Mouse (Mus musculus) retina, postnatal 7 days (tissue): ENCODE data around the gene Fbxl19.
"Not testable (repeated sequence)": the region's sequence is repeated elsewhere in the genome, so short reads cannot be mapped to it uniquely, and the experiment has no call there.

Experiments used
- DNase-seq: peaks from one replicate; pipeline ENCODE4 v3.0.0-alpha.2; 2012; ENCODE audit warnings: low read depth, low spot score

Fbxl19 gene

GRCm38 (mm10) chr7:127727898-127728297 lies 16.4 kb upstream of the Fbxl19 start:
- no peak for DNase-seq

GRCm38 (mm10) chr7:127730170-127730569 lies 14.2 kb upstream of the Fbxl19 start:
- no peak for DNase-seq

GRCm38 (mm10) chr7:127732066-127732465 lies 12.3 kb upstream of the Fbxl19 start, which contains the start of gene Ctf2:
TSS of gene Ctf2 (minus strand) at chr7:127732166.
- DNase-seq: not testable (repeated sequence)

- DNase-seq: peak; percentile 95
These were observed 908 bp downstream of the Fbxl19 start for GRCm38 (mm10) chr7:127745251-127745651.

- DNase-seq: peak; percentile 98
These were observed 1.5 kb downstream of the Fbxl19 start for GRCm38 (mm10) chr7:127745652-127746493.

- DNase-seq: no peak
These were observed 2.5 kb downstream of the Fbxl19 start for GRCm38 (mm10) chr7:127746494-127747491.

- no peak for DNase-seq
These were observed 3.4 kb downstream of the Fbxl19 start for GRCm38 (mm10) chr7:127747559-127748234.

- DNase-seq: no peak
These were observed 3.9 kb downstream of the Fbxl19 start for GRCm38 (mm10) chr7:127748235-127748560.

GRCm38 (mm10) chr7:127750131-127751127 lies 6.1 kb downstream of the Fbxl19 start:
- DNase-seq: peak; percentile 70

GRCm38 (mm10) chr7:127751619-127752018 lies 7.3 kb downstream of the Fbxl19 start:
- DNase-seq: no peak

GRCm38 (mm10) chr7:127752069-127752468 lies 7.7 kb downstream of the Fbxl19 start:
- no peak for DNase-seq

GRCm38 (mm10) chr7:127753158-127753557 lies 8.8 kb downstream of the Fbxl19 start:
- DNase-seq: no peak

GRCm38 (mm10) chr7:127753741-127754140 lies 9.4 kb downstream of the Fbxl19 start:
- no peak for DNase-seq

- no peak for DNase-seq
These were observed 15.4 kb downstream of the Fbxl19 start for GRCm38 (mm10) chr7:127759716-127760115.

GRCm38 (mm10) chr7:127760478-127760877 lies 16.1 kb downstream of the Fbxl19 start:
- no peak for DNase-seq

- peak; percentile 65 for DNase-seq
These were observed 16.7 kb downstream of the Fbxl19 start for GRCm38 (mm10) chr7:127761026-127761425.

GRCm38 (mm10) chr7:127763642-127764041 lies 19.3 kb downstream of the Fbxl19 start:
- DNase-seq: no peak

GRCm38 (mm10) chr7:127765756-127766155 lies 21.4 kb downstream of the Fbxl19 start:
- no peak for DNase-seq

- no peak for DNase-seq
These were observed 22.7 kb downstream of the Fbxl19 start for GRCm38 (mm10) chr7:127766851-127767609.
